Mouse (Mus musculus) ES-E14 (cell line): ENCODE results near the gene Add3. TPM values are rescaled to one million over a fixed set of nuclear protein-coding genes. Genes with fewer than 3 reads are reported as not detected.

Experiments
- DNase-seq: peaks from one replicate; pipeline ENCODE4 v3.0.0-alpha.2; 2013; ENCODE audit warnings: low read depth, low spot score
- H3K27ac ChIP-seq: 2 replicates; pipeline ENCODE4 v1.5.1; 2012; ENCODE audit warnings: low read depth, mild to moderate bottlenecking, low read length, moderate library complexity, mixed read lengths; ENCODE audit not compliant: poor library complexity, insufficient read depth, severe bottlenecking
- H3K36me3 ChIP-seq: 2 replicates; pipeline ENCODE4 v1.6.1; 2012; ENCODE audit warnings: mild to moderate bottlenecking, low read length, moderate library complexity, mixed read lengths; ENCODE audit not compliant: control insufficient read depth, poor library complexity, insufficient read depth, severe bottlenecking
- H3K4me1 ChIP-seq, 2 experiments: fragments of 150-350 bp in 1 of 2; sonication (generic) in 1 of 2; 2 replicates each; pipeline ENCODE4 v1.6.1; 2012; ENCODE audit warnings: low read length in 2 of 2, mild to moderate bottlenecking in 1 of 2, mixed read lengths in 1 of 2; ENCODE audit not compliant: control insufficient read depth in 2 of 2, insufficient read depth in 2 of 2, poor library complexity in 1 of 2
- H3K4me3 ChIP-seq, 2 experiments: fragments of 150-350 bp in 1 of 2; sonication (generic) in 1 of 2; 2 replicates each; pipeline ENCODE4 v1.5.1; 2012; ENCODE audit warnings: low read length in 2 of 2, low read depth in 1 of 2, mild to moderate bottlenecking in 1 of 2, mixed read lengths in 1 of 2; ENCODE audit not compliant: insufficient read depth in 1 of 2, poor library complexity in 1 of 2, severe bottlenecking in 1 of 2
- H3K9ac ChIP-seq: 2 replicates; pipeline ENCODE4 v1.6.1; 2012; ENCODE audit warnings: low read depth, mild to moderate bottlenecking, low read length, mixed read lengths; ENCODE audit not compliant: poor library complexity, insufficient read depth, severe bottlenecking
- H3K9me3 ChIP-seq: fragments of 150-350 bp; sonication (generic); 2 replicates; pipeline ENCODE4 v1.6.1; 2012; ENCODE audit warnings: low read depth, mild to moderate bottlenecking, low read length; ENCODE audit not compliant: control insufficient read depth, insufficient read depth
- CHD2 ChIP-seq: IDR thresholded peaks from 2 replicates; pipeline ENCODE4 v1.6.1; 2014; ENCODE audit warnings: mild to moderate bottlenecking, low read depth, low read length, inconsistent platforms
- HCFC1 ChIP-seq: IDR thresholded peaks from 2 replicates; pipeline ENCODE4 v1.6.1; 2012; ENCODE audit warnings: low read length, inconsistent platforms, borderline replicate concordance; ENCODE audit not compliant: insufficient read depth
- MAFK ChIP-seq: IDR thresholded peaks from 2 replicates; pipeline ENCODE4 v1.6.1; 2014; ENCODE audit warnings: mild to moderate bottlenecking, low read depth, low read length, inconsistent platforms; ENCODE audit not compliant: insufficient read depth
- ZC3H11A ChIP-seq: IDR thresholded peaks from 2 replicates; pipeline ENCODE4 v1.6.1; 2012; ENCODE audit warnings: low read depth, mild to moderate bottlenecking, inconsistent platforms, low read length, borderline replicate concordance
- ZNF384 ChIP-seq: IDR thresholded peaks from 2 replicates; pipeline ENCODE4 v1.6.1; 2012; ENCODE audit warnings: low read depth, low read length, inconsistent platforms
- in situ Hi-C, 2 experiments: fragments of 600-800 bp; cut with MboI; formaldehyde crosslinking; loops; one replicate each; pipeline ENCODE4 v1.15.1; 2025; ENCODE audit warnings: low sequenced_read_pairs in 2 of 2, inconsistent platforms in 1 of 2; ENCODE audit not compliant: unreplicated experiment in 2 of 2
- total RNA-seq: library from RNA; depleted of rRNA; stranded (reverse); fragments of 300-350 nt; gene quantifications from 2 replicates; pipeline ENCODE4 v1.2.3, GENCODE M21; 2012

Add3 gene
- total RNA-seq, 1 experiment: 8.5 TPM

DNA sequence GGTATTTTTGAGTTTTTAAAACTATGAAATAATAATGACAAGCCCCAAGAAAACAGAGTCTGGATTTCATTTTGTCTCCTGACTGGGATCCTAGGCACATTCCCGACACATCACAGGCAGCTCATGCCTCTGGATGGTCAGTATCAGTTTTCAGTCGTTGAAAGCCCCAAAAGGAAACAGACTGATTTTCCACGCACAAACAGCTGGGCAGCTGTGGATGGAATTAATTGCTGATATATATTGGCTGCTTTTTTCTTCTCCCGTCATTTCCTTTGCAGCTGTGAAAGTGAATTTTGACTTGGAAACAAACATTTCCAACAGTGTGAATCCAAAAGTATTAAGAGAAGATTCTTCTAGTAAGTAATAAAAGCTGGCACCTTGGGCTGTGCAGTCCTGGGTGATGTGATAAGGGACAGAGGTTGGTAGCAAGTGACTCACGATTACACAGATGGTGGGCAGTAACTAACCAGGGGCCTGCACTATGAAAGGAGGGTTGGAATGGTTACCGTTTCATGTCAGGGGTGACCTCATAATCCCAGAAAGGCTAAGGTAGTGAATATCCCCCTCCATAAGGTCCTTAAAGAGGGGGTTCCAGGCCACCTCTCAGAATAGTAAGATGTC is 51.7 kb downstream of the Add3 start:
- Histone ChIP-seq H3K4me3 (no peak overlapping the region), H3K9me3 (no peaks in the 10 kb centered on the region), H3K36me3 (no peaks in the 10 kb centered on the region), H3K4me1 (no peaks in the 10 kb centered on the region; a peak in 1 of 4 replicates), H3K27ac (no peak overlapping the region), H3K9ac (no peak overlapping the region)
- in situ Hi-C loops: no loop called here
- DNase-seq: no peak
- TF ChIP-seq CHD2 (no peak), HCFC1 (no peak), MAFK (no peak), ZC3H11A (no peak), ZNF384 (no peak)

DNA sequence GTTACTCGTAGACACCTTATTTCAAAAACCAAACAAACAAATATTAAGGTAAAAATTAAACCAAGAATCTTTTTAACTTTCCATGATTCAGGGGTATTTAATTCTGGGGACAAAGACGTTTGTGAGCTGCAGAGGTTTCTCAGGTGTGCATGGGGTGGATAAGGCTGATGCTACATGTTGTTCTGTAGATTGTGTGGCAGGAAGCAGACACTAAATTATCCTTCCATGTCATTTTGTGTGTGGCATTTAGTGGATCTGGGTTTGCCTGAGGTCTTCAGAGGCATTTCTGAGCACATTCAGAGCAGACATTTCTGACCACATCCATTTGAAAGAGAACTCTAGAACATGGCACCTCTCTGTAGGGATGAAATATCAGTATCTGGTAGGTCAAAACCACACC is 52.9 kb downstream of the Add3 start:
- no peaks in the 10 kb centered on the region for H3K36me3 ChIP-seq
- in situ Hi-C loops: no loop called here
- H3K4me3 ChIP-seq: no peak overlapping the region
- no peak overlapping the region for H3K27ac ChIP-seq
- H3K4me1 ChIP-seq: no peaks in the 10 kb centered on the region; a peak in 1 of 4 replicates
- DNase-seq: no peak
- H3K9me3 ChIP-seq: no peaks in the 10 kb centered on the region
- no peak overlapping the region for H3K9ac ChIP-seq
- TF ChIP-seq MAFK (no peak), ZC3H11A (no peak), CHD2 (no peak), HCFC1 (no peak), ZNF384 (no peak)

DNA sequence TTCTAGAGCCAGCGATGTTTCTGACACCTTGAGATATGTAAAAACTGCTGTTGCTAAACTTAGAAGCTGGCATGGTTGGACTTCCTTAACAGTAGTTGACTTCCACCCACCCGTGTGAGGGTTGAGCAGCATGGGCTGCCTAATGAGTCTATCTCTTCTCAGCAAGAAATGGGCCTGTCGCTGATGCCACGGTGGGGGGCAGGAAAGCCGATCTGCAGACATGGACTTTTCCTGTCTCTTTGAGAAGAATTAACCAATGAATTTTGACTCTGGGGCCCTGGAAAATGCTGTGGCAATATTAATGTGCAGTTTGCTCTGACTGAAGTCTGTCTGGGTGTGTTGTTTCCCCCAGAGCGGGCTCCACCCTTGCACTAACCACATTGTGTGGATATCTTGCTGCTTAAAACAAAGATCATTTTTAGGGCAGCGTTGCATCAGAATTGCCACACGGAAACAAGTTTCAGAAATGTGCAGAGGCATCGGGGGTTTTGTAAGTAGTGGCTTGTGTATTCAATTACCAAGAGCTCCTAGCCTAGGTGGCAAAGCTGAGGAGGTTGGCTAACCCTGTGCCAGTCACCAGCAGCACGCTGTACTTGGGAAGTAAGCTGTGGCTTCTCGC is 53.8 kb downstream of the Add3 start:
- TF ChIP-seq HCFC1 (no peak), MAFK (no peak), ZC3H11A (no peak), ZNF384 (no peak), CHD2 (no peak)
- in situ Hi-C loops: no loop called here
- Histone ChIP-seq H3K4me3 (no peak overlapping the region), H3K27ac (no peak overlapping the region), H3K9me3 (no peaks in the 10 kb centered on the region), H3K36me3 (no peaks in the 10 kb centered on the region), H3K4me1 (no peaks in the 10 kb centered on the region), H3K9ac (no peak overlapping the region)
- DNase-seq: no peak

DNA sequence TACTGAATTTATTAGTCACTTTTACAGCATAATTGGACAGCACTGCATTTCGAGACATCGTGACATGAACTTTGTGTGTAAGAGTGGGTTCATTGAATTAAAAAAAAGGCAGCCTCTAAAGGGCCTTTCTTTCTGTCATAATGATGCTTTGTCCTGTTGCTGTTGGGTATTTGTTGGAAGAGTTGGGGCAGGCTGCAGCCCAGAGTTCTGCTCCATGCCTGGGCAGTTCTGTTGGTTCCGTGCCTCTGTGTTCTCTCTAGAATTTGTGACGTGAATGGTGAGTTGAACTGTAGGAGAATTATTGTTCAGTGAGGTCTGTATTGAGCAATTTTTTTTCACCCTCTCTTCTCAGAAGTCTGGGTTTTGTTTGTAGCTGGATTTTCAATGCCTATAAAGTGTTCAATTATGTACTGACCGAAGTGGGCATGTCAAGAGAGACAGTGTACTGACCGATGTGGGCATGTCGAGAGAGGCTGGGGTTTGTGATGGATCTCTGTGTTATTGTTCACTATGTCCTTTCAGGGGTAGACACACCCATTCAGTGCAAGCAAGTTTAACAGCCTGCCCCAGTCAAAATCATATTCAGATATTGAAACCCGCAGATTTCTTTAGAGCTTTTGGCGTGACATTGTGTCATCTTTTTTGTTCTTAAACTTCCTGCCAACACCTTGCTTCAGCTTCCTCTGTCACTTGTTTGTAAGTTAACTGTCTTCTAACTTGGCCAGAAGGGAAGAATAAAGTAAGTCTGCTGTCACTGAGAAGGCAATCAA is 54.7 kb downstream of the Add3 start:
- no peak overlapping the region for H3K4me3 ChIP-seq
- H3K9ac ChIP-seq: no peak overlapping the region
- no peak overlapping the region for H3K27ac ChIP-seq
- DNase-seq: no peak
- H3K9me3 ChIP-seq: no peaks in the 10 kb centered on the region
- H3K4me1 ChIP-seq: no peaks in the 10 kb centered on the region; a peak in 1 of 4 replicates
- TF ChIP-seq HCFC1 (no peak), CHD2 (no peak), ZNF384 (no peak), MAFK (no peak), ZC3H11A (no peak)
- in situ Hi-C loops: no loop called here
- H3K36me3 ChIP-seq: peaks cover 2% of the 10 kb centered on the region; the same call in 1 of the 2 replicates
